Mouse (Mus musculus) cortical plate, adult 2 months (tissue): ENCODE measurements around the gene Gm4871. TPM values are rescaled to one million over a fixed set of nuclear protein-coding genes. Genes with fewer than 3 reads are reported as not detected.
"Not testable (repeated sequence)": the region's sequence is repeated elsewhere in the genome, so short reads cannot be mapped to it uniquely, and the experiment has no call there.

Experiments
- H3K27ac ChIP-seq: fragments of 200-500 bp; 2 replicates; pipeline ENCODE4 v1.5.1; 2012; ENCODE audit warnings: low read length, control low read depth, inconsistent platforms; ENCODE audit not compliant: insufficient read depth
- H3K4me1 ChIP-seq: fragments of 200-500 bp; 2 replicates; pipeline ENCODE4 v1.6.1; 2011; ENCODE audit warnings: low read length; ENCODE audit not compliant: control insufficient read depth, insufficient read depth
- H3K4me3 ChIP-seq: fragments of 200-500 bp; 2 replicates; pipeline ENCODE4 v1.5.1; 2011; ENCODE audit warnings: mild to moderate bottlenecking, low read length, control low read depth; ENCODE audit not compliant: insufficient read depth
- CTCF ChIP-seq: fragments of 200-500 bp; IDR thresholded peaks from 2 replicates; pipeline ENCODE4 v1.5.1; 2011; ENCODE audit warnings: mild to moderate bottlenecking, control low read depth, low read length; ENCODE audit not compliant: insufficient read depth; ENCODE audit errors: extremely low read depth
- POLR2A ChIP-seq: fragments of 200-500 bp; IDR thresholded peaks from 2 replicates; pipeline ENCODE4 v1.6.1; 2011; ENCODE audit warnings: mild to moderate bottlenecking, low read length, control low read depth; ENCODE audit not compliant: insufficient read depth; ENCODE audit errors: extremely low read depth
- polyA plus RNA-seq: library from polyadenylated mRNA; depleted of rRNA; stranded (reverse); fragments of >200 nt; gene quantifications from 2 replicates; pipeline ENCODE4 v1.2.3, GENCODE M21; 2012

Gm4871 gene
- polyA plus RNA-seq, 1 experiment: not detected

DNA sequence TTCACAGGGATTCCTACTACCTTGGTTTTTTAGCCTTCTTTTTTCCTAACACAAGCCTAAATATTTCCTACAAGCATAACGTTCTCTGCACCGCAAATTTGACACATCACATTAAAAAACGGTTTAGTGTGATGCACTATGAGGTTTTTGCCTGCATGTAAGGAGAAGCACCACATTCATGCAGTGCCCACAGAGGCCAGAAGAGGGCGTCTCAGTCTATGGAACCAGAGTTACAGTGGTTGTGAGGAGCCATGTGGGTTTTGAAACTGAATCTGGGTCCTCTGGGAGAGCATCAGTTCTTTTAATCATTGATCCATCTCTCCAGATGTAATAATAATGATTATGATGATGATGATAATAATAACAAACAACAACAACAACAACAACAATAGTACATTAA, 9.1 kb upstream of the Gm4871 start:
- no peaks in the 10 kb centered on the region for H3K4me1 ChIP-seq
- H3K27ac ChIP-seq: no peak overlapping the region
- TF ChIP-seq CTCF (0 out of 2 replicates have a peak, but pooled peaks have one; percentile 18), POLR2A (no peak)
- no peak overlapping the region for H3K4me3 ChIP-seq

DNA sequence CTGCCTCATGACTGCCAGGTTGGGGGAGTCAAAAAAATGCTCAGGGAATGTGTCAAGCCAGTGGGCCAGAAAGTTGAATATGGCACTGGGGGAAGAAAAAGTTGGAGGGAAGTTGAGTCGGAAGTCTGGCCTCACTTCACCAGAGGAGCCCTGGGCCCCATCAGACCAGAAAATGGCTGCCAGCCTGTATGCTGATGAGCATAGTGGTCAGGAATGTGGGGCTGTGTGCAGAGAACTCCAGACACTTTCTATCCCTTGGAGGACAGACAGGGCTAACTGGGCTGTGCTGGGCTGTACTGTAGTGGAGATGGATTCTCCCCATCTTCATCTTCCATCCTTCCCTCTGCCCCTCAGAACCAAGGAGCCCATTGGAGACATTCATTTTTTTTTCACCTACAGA, 2.1 kb downstream of the Gm4871 start:
- H3K4me3 ChIP-seq, H3K4me1 ChIP-seq, H3K27ac ChIP-seq: not testable (repeated sequence)

DNA sequence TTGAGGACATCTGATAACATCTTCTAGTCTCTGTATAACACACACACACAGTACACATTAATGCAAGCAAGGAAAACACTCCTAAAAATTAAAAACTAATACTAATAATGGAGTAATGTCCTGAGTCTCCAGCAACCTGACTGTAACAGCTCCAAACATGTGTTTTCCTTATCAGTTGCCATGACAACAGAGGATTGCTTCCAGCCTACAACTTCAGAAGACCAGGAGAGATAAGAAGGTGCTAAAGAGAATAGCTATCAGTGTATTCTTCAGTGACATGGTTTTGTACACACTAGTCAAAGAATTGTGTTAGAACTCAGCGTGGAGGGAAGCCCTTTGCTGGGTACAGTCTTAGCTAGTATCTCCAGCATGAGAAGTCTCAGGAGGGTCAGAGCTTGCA, 11.8 kb downstream of the Gm4871 start:
- H3K4me1 ChIP-seq, H3K4me3 ChIP-seq, H3K27ac ChIP-seq: not testable (repeated sequence)

DNA sequence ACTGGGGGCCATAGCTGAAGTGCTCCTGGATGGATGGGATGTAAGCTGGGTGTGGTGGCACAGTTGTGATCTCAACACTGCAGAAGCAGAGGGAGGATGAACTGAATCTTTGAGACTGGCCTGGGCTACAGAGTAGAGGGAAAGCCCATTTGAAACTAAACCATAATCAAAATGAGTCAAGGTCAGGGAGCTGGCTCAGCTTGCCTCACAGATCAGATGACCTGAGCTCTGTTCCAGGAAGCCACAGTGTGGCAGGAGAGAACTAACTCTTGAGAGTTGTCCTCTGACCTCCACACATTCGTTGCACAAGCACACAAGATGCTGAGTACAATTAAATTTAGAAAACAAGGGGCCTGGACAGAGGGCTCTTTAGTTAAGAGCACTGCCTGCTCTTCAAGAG, 12.3 kb downstream of the Gm4871 start:
- not testable (repeated sequence) for H3K4me3 ChIP-seq, H3K27ac ChIP-seq, H3K4me1 ChIP-seq

DNA sequence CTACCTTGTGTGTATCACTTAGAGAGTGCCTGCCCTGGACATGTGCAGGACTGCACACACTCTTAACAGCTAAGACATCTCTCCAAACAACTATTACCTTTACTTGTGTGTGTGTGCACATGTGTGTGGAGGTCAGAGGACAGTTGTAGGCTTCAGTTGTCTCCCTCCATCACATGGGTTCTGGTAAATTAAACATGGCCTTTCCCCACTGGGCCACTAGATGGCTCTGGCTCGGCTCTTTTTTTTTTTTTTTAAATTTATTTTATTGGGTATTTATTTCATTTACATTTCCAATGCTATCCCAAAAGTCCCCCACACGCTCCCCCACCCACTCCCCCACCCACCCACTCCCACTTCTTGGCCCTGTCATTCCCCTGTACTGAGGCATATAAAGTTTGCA, 15.8 kb downstream of the Gm4871 start:
- H3K4me1 ChIP-seq, H3K4me3 ChIP-seq, H3K27ac ChIP-seq: not testable (repeated sequence)

DNA sequence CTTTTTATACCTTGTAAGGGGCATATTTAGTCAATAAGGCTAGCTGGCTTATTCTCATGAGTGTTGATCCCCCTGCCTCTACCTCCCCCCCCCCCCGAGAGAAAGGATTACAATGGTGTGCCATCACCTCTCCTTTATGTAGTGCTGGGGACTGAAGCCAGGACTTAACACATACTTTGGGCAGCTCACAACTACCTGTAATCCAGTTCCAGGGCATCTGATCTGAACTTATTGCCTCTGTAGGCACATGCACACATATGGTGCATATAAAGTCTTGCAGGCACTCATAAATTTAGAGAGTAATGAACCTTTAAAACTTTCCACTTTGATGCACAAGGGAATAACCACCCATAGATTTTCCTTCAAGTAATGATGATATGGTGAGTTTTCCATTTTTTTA, 18.3 kb downstream of the Gm4871 start:
- no peaks in the 10 kb centered on the region for H3K4me1 ChIP-seq
- no peak overlapping the region for H3K4me3 ChIP-seq
- TF ChIP-seq CTCF (no peak), POLR2A (no peak)
- H3K27ac ChIP-seq: no peak overlapping the region

DNA sequence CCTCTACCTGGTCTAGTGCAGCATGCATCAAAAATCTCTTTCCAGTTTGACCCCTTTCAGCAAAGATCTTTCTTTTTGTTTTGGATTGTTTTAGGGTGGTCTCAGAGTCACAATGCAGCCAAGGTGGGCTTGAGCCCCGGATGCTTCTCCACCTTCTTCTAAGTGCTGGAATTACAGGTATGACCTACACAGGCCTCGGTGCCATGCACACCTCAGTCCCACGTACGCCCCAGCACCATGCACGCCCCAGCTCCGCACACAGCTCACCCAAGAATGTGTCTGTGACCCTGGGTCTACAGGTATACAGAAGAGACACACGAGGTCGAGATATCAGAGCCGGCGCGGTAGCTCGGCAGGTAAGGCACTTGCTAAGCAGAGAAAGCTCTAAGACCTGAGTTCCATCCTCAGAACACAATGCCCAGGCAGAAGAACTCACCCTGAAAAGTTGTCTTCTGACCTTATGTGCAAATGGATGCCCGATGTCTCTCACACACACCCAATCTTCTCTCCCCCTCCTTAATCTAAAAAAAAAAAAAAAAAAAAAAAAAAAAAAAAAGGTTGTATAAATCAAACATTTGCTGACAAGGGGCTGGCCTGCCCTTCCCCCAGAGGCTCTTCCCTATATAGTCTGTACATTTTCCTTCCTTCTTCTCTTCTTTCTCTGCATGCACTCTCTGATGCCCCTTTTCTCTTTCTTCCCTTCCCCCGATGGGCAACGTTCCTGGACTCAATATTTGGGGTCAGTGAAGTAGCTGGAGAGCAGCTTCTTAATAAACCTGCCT, 23.5 kb downstream of the Gm4871 start:
- no peak overlapping the region for H3K4me3 ChIP-seq

DNA sequence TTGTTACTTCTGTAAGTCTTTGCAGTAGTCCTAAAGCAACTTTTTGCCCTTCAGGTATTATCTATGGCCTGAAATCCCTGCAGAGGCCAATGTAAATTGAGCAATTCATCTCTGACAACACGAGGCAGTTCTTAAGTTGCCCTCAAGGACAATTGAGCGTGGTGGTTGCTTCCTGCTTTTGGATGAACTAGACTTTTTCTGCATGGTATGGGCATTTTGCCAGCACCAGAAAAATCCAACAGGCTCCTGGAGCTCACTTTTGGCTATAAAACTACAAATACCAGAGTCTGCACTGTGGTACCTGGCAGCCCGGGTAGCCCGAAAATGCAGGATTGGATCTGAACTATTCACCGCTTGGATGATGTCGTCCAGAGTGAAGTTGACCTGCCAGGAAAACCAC, 27.0 kb downstream of the Gm4871 start:
- TF ChIP-seq CTCF (no peak), POLR2A (no peak)
- H3K4me3 ChIP-seq: no peak overlapping the region
- H3K27ac ChIP-seq: no peak overlapping the region

More for the DNA sequence above, 23.5 kb downstream of the Gm4871 start:
- no peaks in the 10 kb centered on the region for H3K4me1 ChIP-seq
- H3K27ac ChIP-seq: no peak overlapping the region
- no peak for TF ChIP-seq CTCF
- no peak for TF ChIP-seq POLR2A

DNA sequence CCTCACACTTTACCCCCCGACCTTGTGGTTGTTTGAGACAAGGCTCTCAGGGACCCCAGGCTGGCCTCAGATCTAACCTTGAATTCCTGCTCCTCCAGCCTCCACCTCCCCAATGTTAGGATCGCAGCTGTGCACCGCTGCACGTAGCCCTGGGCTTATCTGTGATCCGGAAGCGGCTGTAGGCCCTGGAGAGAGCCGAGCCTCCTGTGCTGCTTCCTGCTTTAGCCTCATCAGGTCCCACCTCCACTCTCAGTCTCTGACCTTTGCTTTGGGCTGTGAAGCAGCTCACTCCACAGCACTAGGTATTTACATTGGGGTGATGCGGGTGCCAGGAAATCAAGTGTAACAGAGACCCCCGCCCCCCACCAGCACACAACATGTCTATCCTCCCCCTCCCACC, 28.1 kb downstream of the Gm4871 start:
- Histone ChIP-seq H3K27ac (no peak overlapping the region), H3K4me3 (no peak overlapping the region), H3K4me1 (no peaks in the 10 kb centered on the region)
- no peak for TF ChIP-seq CTCF
- TF ChIP-seq POLR2A: no peak

More for the DNA sequence above, 27.0 kb downstream of the Gm4871 start:
- H3K4me1 ChIP-seq: no peaks in the 10 kb centered on the region

DNA sequence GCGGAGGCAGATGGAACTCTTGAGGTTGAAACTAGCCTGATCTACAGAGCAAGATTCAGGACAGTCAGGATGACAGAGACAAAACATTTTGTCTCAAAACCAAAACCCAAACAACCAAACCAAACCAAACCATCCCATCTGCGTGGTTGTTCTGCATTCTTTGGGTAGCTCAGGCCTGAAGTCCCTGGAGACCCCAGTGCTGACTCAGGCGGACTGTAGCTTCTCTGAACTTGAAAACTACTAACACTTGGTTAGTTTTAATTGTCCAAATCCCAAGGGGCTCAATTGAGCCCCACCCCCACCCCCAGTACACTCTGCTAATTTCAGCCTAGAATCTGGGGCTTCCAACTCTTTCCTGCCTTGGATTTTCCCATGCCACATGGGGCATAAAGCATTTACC, 29.2 kb downstream of the Gm4871 start:
- H3K27ac ChIP-seq: no peak overlapping the region
- H3K4me3 ChIP-seq: no peak overlapping the region
- TF ChIP-seq POLR2A: no peak
- no peak for TF ChIP-seq CTCF
- no peaks in the 10 kb centered on the region for H3K4me1 ChIP-seq

DNA sequence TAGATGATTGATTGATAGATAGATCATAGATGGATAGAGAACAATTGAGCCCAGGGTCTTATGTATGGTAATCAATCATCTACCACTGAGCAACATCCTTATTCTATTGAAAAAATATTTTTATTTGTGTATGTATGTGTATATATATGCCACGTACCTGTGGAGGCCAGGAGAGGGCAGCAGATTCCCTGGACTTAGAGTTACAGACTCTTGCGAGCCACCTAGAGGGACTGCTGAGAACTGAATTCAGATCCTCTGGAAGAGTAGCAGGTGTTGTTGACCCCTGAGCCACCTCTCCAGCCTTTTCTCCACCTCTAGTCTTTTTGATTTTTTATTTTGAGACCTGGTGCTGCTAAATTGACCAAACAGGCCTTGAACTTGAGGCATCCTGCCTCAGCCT, 34.1 kb downstream of the Gm4871 start:
- Histone ChIP-seq H3K27ac (no peak overlapping the region), H3K4me1 (no peaks in the 10 kb centered on the region), H3K4me3 (no peak overlapping the region)
- TF ChIP-seq POLR2A: no peak
- TF ChIP-seq CTCF: 0 out of 2 replicates have a peak, but pooled peaks have one; percentile 21
